Mouse (Mus musculus): ENCODE data around the gene Pax5. TPM values are rescaled to one million over a fixed set of nuclear protein-coding genes. Genes with fewer than 3 reads are reported as not detected.

Pax5 gene
- total and polyA plus RNA-seq, 3 experiments = not detected

- Histone ChIP-seq H3K36me3 (ENCODE audit: control insufficient read depth in 1 of 2, insufficient read depth in 2 of 2, low read length in 2 of 2) (no peaks in the 10 kb centered on the region), H3K79me2 (ENCODE audit: control insufficient read depth, insufficient read depth, low read length, poor library complexity) (no peaks in the 10 kb centered on the region), H3K4me3 (ENCODE audit: control insufficient read depth in 1 of 2, insufficient read depth in 1 of 2, low read depth in 2 of 2, low read length in 2 of 2) (no peak overlapping the region), H3K27ac (ENCODE audit: control insufficient read depth, low read depth, low read length) (no peak overlapping the region), H3K27me3 (ENCODE audit: control insufficient read depth in 1 of 2, insufficient read depth in 2 of 2, low read length in 2 of 2) (no peaks in the 10 kb centered on the region), H3K4me1 (ENCODE audit: control insufficient read depth in 1 of 2, insufficient read depth in 2 of 2, low read length in 2 of 2) (no peaks in the 10 kb centered on the region), H3K9ac (ENCODE audit: control insufficient read depth, low read depth, low read length, poor library complexity, severe bottlenecking) (no peak overlapping the region), H3K9me3 (replicated peaks; ENCODE audit: insufficient read depth, low read length) (no peaks in the 10 kb centered on the region)
- DNase-seq (ENCODE audit: low read depth, low spot score) = no peak
- TF ChIP-seq RCOR1 (IDR thresholded peaks at IDR 0.05; ENCODE audit: low read depth, low read length) (no peak), ETS1 (IDR thresholded peaks at IDR 0.05; ENCODE audit: low read depth, low read length) (no peak), POLR2A (IDR thresholded peaks at IDR 0.05; ENCODE audit: control insufficient read depth in 1 of 2, insufficient read depth in 1 of 2, low read depth in 1 of 2, low read length in 2 of 2, poor library complexity in 1 of 2) (no peak), GABPA (IDR thresholded peaks at IDR 0.05; ENCODE audit: low read depth, low read length) (no peak), ZNF384 (IDR thresholded peaks at IDR 0.05; ENCODE audit: low read depth, low read length) (no peak), POLR2AphosphoS5 (IDR thresholded peaks at IDR 0.05; ENCODE audit: borderline replicate concordance, low read depth, low read length) (no peak), MAX (IDR thresholded peaks at IDR 0.05; ENCODE audit: low read length) (no peak), MAZ (IDR thresholded peaks at IDR 0.05; ENCODE audit: low read depth, low read length) (no peak), GATA1 (IDR thresholded peaks at IDR 0.05; ENCODE audit: low read depth, low read length) (no peak), MXI1 (IDR thresholded peaks at IDR 0.05; ENCODE audit: low read depth, low read length) (no peak), TBP (IDR thresholded peaks at IDR 0.05; ENCODE audit: low read depth, low read length) (no peak), NELFE (IDR thresholded peaks at IDR 0.05; ENCODE audit: low read depth, low read length) (no peak), MAFK (IDR thresholded peaks at IDR 0.05; ENCODE audit: borderline replicate concordance, low read depth, low read length) (no peak), RAD21 (IDR thresholded peaks at IDR 0.05; ENCODE audit: low read depth, low read length) (no peak), ZMIZ1 (IDR thresholded peaks at IDR 0.05; ENCODE audit: low read depth, low read length) (no peak), CHD2 (IDR thresholded peaks at IDR 0.05; ENCODE audit: low read length) (no peak)
Measured at GRCm38 (mm10) chr4:44488702-44489101, 221.6 kb downstream of the Pax5 start.

DNA sequence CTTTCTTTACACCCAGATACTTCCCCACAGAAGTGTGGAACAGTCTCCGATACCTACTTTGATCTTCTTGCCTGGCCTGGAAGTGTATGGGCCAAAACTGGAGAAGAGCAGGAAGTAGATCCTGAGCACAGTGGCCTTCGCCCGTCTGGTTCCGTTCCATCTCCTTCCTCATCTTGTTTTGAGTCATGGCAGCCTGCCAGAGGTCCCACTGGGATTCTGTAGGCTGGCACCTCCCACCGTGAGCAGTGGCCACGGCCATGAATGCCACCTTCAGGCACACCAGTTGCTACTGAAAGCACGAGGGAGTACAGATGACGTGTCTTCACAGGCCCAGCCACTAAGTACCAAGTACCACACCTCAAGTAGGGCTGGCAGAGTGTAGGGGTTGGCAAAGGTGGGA, 222.1 kb downstream of the Pax5 start:
- H3K9ac ChIP-seq (ENCODE audit: control insufficient read depth, low read depth, low read length, poor library complexity, severe bottlenecking) = no peak overlapping the region
- DNase-seq (ENCODE audit: low read depth, low spot score) = no peak
- TF ChIP-seq SIN3A (IDR thresholded peaks at IDR 0.05; ENCODE audit: low read length) (no peak), ZC3H11A (IDR thresholded peaks at IDR 0.05; ENCODE audit: low read depth, low read length) (no peak), GATA1 (IDR thresholded peaks at IDR 0.05; ENCODE audit: low read depth, low read length) (no peak)
- H3K27ac ChIP-seq (ENCODE audit: control insufficient read depth, low read depth, low read length) = no peak overlapping the region
- no peak overlapping the region for H3K4me3 ChIP-seq (ENCODE audit: control insufficient read depth in 1 of 2, insufficient read depth in 1 of 2, low read depth in 2 of 2, low read length in 2 of 2)
- no peaks in the 10 kb centered on the region for H3K36me3 ChIP-seq (ENCODE audit: control insufficient read depth in 1 of 2, insufficient read depth in 2 of 2, low read length in 2 of 2)
- no peaks in the 10 kb centered on the region for H3K27me3 ChIP-seq (ENCODE audit: control insufficient read depth in 1 of 2, insufficient read depth in 2 of 2, low read length in 2 of 2)
- no peaks in the 10 kb centered on the region for H3K4me1 ChIP-seq (ENCODE audit: control insufficient read depth in 1 of 2, insufficient read depth in 2 of 2, low read length in 2 of 2)
- H3K9me3 ChIP-seq (replicated peaks; ENCODE audit: insufficient read depth, low read length) = no peaks in the 10 kb centered on the region
- no peaks in the 10 kb centered on the region for H3K79me2 ChIP-seq (ENCODE audit: control insufficient read depth, insufficient read depth, low read length, poor library complexity)

Measured in MEL (cell line).